26 mouse cellular contexts compared by ENCODE assay signal in the genomic region with DNA sequence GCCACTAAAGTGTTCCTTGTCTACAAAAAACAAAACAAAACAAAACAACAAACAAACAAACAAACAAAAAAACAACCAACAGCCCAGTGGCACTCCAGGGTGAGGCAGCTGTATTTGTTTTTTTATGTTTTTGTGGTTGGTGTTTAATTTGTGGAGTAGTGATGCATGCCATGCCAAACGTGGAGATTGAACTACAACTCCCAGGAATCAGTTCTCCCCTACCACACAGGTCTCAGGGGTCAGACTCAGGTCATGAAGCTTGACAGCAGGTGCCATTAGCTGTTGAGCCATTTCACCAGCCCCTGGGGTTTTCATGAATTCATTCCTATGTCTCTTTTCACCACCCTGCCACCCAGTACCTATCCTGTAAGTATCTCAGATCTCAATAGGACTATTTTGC. TPM values are rescaled to one million over a fixed set of nuclear protein-coding genes. Genes with fewer than 3 reads are reported as not detected.
DNase-seq lines count a peak whose midpoint lies in the region; ATAC-seq and TF ChIP-seq lines count a peak whose summit lies in the region.
"Had no signal": no experiment of that assay in that cellular context is flagged by ENCODE, and none has a peak within 500 bp of the region (broad histone marks: within the 10 kb centered on the region; RNA-seq: fewer than 3 reads in every experiment).

No protein-coding gene starts in this region.

- no peak overlapping the region for H3K4me3 ChIP-seq in forebrain, embryonic 13.5 days
- H3K4me3 ChIP-seq in forebrain, embryonic 10.5 days, result no peak overlapping the region
- no peak overlapping the region for H3K4me3 ChIP-seq in CH12.LX (replicated peaks in 1 of 3; ENCODE audit: low read depth in 2 of 3, low read length in 2 of 3, poor library complexity in 1 of 3)
- H3K4me3 ChIP-seq in MEL (ENCODE audit: control insufficient read depth in 1 of 2, insufficient read depth in 1 of 2, low read depth in 2 of 2, low read length in 2 of 2), result no peak overlapping the region
- H3K4me3 ChIP-seq in kidney, embryonic 14.5 days (ENCODE audit: low read length), result no peak overlapping the region
- H3K4me3 ChIP-seq: embryonic facial prominence, embryonic 13.5 days; embryonic facial prominence, embryonic 15.5 days; erythroblast, embryonic 14.5 days had no signal

- no peak overlapping the region for H3K27ac ChIP-seq in forebrain, embryonic 13.5 days
- H3K27ac ChIP-seq in forebrain, embryonic 10.5 days, result no peak overlapping the region
- H3K27ac ChIP-seq in CH12.LX (ENCODE audit: insufficient read depth, low read depth), result no peak overlapping the region
- no peak overlapping the region for H3K27ac ChIP-seq in MEL (ENCODE audit: control insufficient read depth, low read depth, low read length)
- no peak overlapping the region for H3K27ac ChIP-seq in kidney, embryonic 14.5 days (ENCODE audit: low read depth, low read length)
- H3K27ac ChIP-seq: embryonic facial prominence, embryonic 13.5 days; embryonic facial prominence, embryonic 15.5 days had no signal

- TF ChIP-seq CTCF in CH12.LX (conservative IDR thresholded peaks at IDR 0.05 in 1 of 2, IDR thresholded peaks at IDR 0.05 in 1 of 2; ENCODE audit: low read depth in 2 of 2, low read length in 2 of 2) (no peak), MEL (IDR thresholded peaks at IDR 0.05 in 2 of 3, conservative IDR thresholded peaks at IDR 0.05 in 1 of 3; ENCODE audit: control insufficient read depth in 1 of 3, insufficient read depth in 1 of 3, low read depth in 2 of 3, low read length in 3 of 3, poor library complexity in 1 of 3, severe bottlenecking in 1 of 3) (no peak)

- H3K4me2 ChIP-seq in forebrain, embryonic 13.5 days, result no peak overlapping the region
- no peak overlapping the region for H3K4me2 ChIP-seq in CH12.LX (ENCODE audit: insufficient read depth, low read depth, poor library complexity, severe bottlenecking)
- H3K4me2 ChIP-seq in kidney, embryonic 14.5 days (replicated peaks; ENCODE audit: low read depth, low read length), result no peak overlapping the region
- H3K4me2 ChIP-seq: embryonic facial prominence, embryonic 13.5 days; embryonic facial prominence, embryonic 15.5 days had no signal

- dilution Hi-C loops in CH12.LX (cut with MboI; ENCODE audit: extremely low pct_ligation_motif_present, extremely low pct_unique_long_range_greater_than_20kb, low sequenced_read_pairs), result no loop called here

- TF ChIP-seq EP300 in CH12.LX (IDR thresholded peaks at IDR 0.05; ENCODE audit: low read length) (no peak), MEL (IDR thresholded peaks at IDR 0.05; ENCODE audit: low read depth in 1 of 2, low read length in 2 of 2) (no peak)

- H3K27me3 ChIP-seq in forebrain, embryonic 13.5 days, result no peaks in the 10 kb centered on the region
- H3K27me3 ChIP-seq in forebrain, embryonic 10.5 days (ENCODE audit: poor library complexity, severe bottlenecking), result no peaks in the 10 kb centered on the region
- H3K27me3 ChIP-seq in CH12.LX (replicated peaks) (no peaks in the 10 kb centered on the region), MEL (ENCODE audit: control insufficient read depth in 1 of 2, insufficient read depth in 2 of 2, low read length in 2 of 2) (no peaks in the 10 kb centered on the region)
- H3K27me3 ChIP-seq in kidney, embryonic 14.5 days (ENCODE audit: control insufficient read depth, insufficient read depth, low read length), result no peaks in the 10 kb centered on the region
- H3K27me3 ChIP-seq: embryonic facial prominence, embryonic 13.5 days; embryonic facial prominence, embryonic 15.5 days had no signal

- peaks cover 45% of the 10 kb centered on the region for H3K36me3 ChIP-seq in forebrain, embryonic 13.5 days (ENCODE audit: poor library complexity, severe bottlenecking)
- peaks cover 50% of the 10 kb centered on the region for H3K36me3 ChIP-seq in forebrain, embryonic 10.5 days (replicated peaks)
- H3K36me3 ChIP-seq in CH12.LX (replicated peaks in 1 of 2; ENCODE audit: control insufficient read depth in 1 of 2, insufficient read depth in 1 of 2, low read length in 1 of 2) (peaks cover 8 to 43% of the 10 kb centered on the region in 2 experiments), MEL (ENCODE audit: control insufficient read depth in 1 of 2, insufficient read depth in 2 of 2, low read length in 2 of 2) (no peaks in the 10 kb centered on the region)
- H3K36me3 ChIP-seq in kidney, embryonic 14.5 days (ENCODE audit: control insufficient read depth, insufficient read depth, low read length), result peaks cover 26% of the 10 kb centered on the region

- TF ChIP-seq RAD21 in CH12.LX (IDR thresholded peaks at IDR 0.05; ENCODE audit: low read depth, low read length) (no peak), MEL (IDR thresholded peaks at IDR 0.05; ENCODE audit: low read depth, low read length) (no peak)

- WGBS in forebrain, embryonic 13.5 days, result 58% methylated on average over 1 of the region's 1 CpGs
- 67% methylated on average over 1 of the region's 1 CpGs for WGBS in forebrain, embryonic 10.5 days
- 59% methylated on average over 1 of the region's 1 CpGs for WGBS in kidney, embryonic 14.5 days

- no peak for DNase-seq in forebrain, embryonic 10.5 days (ENCODE audit: extremely low spot score, low spot score)
- DNase-seq in CH12.LX (ENCODE audit: extremely low read depth) (no peak), MEL (ENCODE audit: low read depth, low spot score) (no peak)
- no peak for DNase-seq in gastrocnemius, postnatal 10 days
- DNase-seq: adrenal gland, adult 8-10 months; B cell, adult 2 months; cerebellum, adult 11-12 months; cerebellum, adult 9-10 months had no signal

- 0 out of 2 replicates have a peak overlapping the region, but pooled peaks have one; percentile 21 for H3K9ac ChIP-seq in forebrain, embryonic 13.5 days
- no peak overlapping the region for H3K9ac ChIP-seq in CH12.LX (ENCODE audit: insufficient read depth, low read depth)
- H3K9ac ChIP-seq in MEL (ENCODE audit: control insufficient read depth, low read depth, low read length, poor library complexity, severe bottlenecking), result no peak overlapping the region
- no peak overlapping the region for H3K9ac ChIP-seq in kidney, embryonic 14.5 days (ENCODE audit: low read depth, low read length)
- H3K9ac ChIP-seq: embryonic facial prominence, embryonic 13.5 days; embryonic facial prominence, embryonic 15.5 days had no signal

- H3K79me2 ChIP-seq in CH12.LX (replicated peaks; ENCODE audit: control insufficient read depth, extremely low read depth, insufficient read depth, poor library complexity, severe bottlenecking) (no peaks in the 10 kb centered on the region), MEL (ENCODE audit: control insufficient read depth, insufficient read depth, low read length, poor library complexity) (peaks cover 7% of the 10 kb centered on the region)

- in situ Hi-C loops in CH12.LX (cut with MboI; ENCODE audit: low pct_ligation_motif_present, low pct_unique_long_range_greater_than_20kb, low sequenced_read_pairs), result no loop called here

- no peaks in the 10 kb centered on the region for H3K9me3 ChIP-seq in forebrain, embryonic 13.5 days (replicated peaks)
- no peaks in the 10 kb centered on the region for H3K9me3 ChIP-seq in forebrain, embryonic 10.5 days
- H3K9me3 ChIP-seq in CH12.LX (replicated peaks; ENCODE audit: low read length) (no peaks in the 10 kb centered on the region), MEL (replicated peaks; ENCODE audit: insufficient read depth, low read length) (no peaks in the 10 kb centered on the region)
- no peaks in the 10 kb centered on the region for H3K9me3 ChIP-seq in kidney, embryonic 14.5 days (ENCODE audit: control insufficient read depth, low read length)
- H3K9me3 ChIP-seq: embryonic facial prominence, embryonic 13.5 days; embryonic facial prominence, embryonic 15.5 days; G1E had no signal

- TF ChIP-seq POLR2A in CH12.LX (IDR thresholded peaks at IDR 0.05; ENCODE audit: low read depth, low read length), result no peak
- TF ChIP-seq POLR2A in MEL (IDR thresholded peaks at IDR 0.05; ENCODE audit: control insufficient read depth in 1 of 2, insufficient read depth in 1 of 2, low read depth in 1 of 2, low read length in 2 of 2, poor library complexity in 1 of 2), result no peak

- no peak for ATAC-seq in forebrain, embryonic 13.5 days
- ATAC-seq in kidney, embryonic 14.5 days (ENCODE audit: low FRiP score, low TSS enrichment), result no peak
- ATAC-seq: activated CD4-positive, CD25-positive, alpha-beta regulatory T cell, adult 4 months; CD4-positive, CD25-positive, alpha-beta regulatory T cell, adult 4 months; forebrain, embryonic 14.5 days; forebrain, embryonic 16.5 days had no signal

- peaks cover 17% of the 10 kb centered on the region for H3K4me1 ChIP-seq in forebrain, embryonic 13.5 days
- peaks cover 18% of the 10 kb centered on the region for H3K4me1 ChIP-seq in forebrain, embryonic 10.5 days
- H3K4me1 ChIP-seq in CH12.LX (ENCODE audit: control insufficient read depth in 1 of 2, insufficient read depth in 2 of 2), result peaks cover 8 to 12% of the 10 kb centered on the region in 2 experiments
- peaks cover 2 to 3% of the 10 kb centered on the region in 2 experiments; a peak in 1 of 4 replicates for H3K4me1 ChIP-seq in MEL (ENCODE audit: control insufficient read depth in 1 of 2, insufficient read depth in 2 of 2, low read length in 2 of 2)
- H3K4me1 ChIP-seq in kidney, embryonic 14.5 days (ENCODE audit: control insufficient read depth, insufficient read depth, low read length), result peaks cover 6% of the 10 kb centered on the region

RNA-seq across cellular contexts. Expression of a gene that starts 4.4 kb away (rescaled TPM):
- polyA plus RNA-seq in forebrain, embryonic 13.5 days (2015; fragmentation: Nextera tagmentation; extraction: Ambion mirVana), result 5.8 and 6.1 TPM in 2 replicates
- polyA plus RNA-seq in forebrain, embryonic 10.5 days (2016; fragmentation: Nextera tagmentation; extraction: Ambion mirVana), result 3.1 and 3.4 TPM in 2 replicates
- 2.3 and 3.6 TPM in 2 replicates for total RNA-seq in CH12.LX (2012; rRNA removed)
- total RNA-seq in CH12.LX (2014; rRNA removed), result 0.84 and 1.1 TPM in 2 replicates
- polyA plus RNA-seq in CH12.LX (2012; ENCODE audit: insufficient read length, low read depth), result 2.0 and 2.1 TPM in 2 replicates
- total RNA-seq in MEL (2012; rRNA removed), result 3.1 and 4.8 TPM in 2 replicates
- 1 to 10 TPM in 1 of 2 experiments, not detected in 1; 4.3 TPM for polyA plus RNA-seq in MEL (2012; ENCODE audit: insufficient read depth in 1 of 2, insufficient read length in 2 of 2, low read depth in 1 of 2, low replicate concordance in 2 of 2, missing spikeins in 1 of 2)
- 1 to 10 TPM; 4.4 to 4.5 TPM for total RNA-seq in gastrocnemius, postnatal 10 days (2021)
- 2.2 and 2.5 TPM in 2 replicates for polyA plus RNA-seq in kidney, embryonic 14.5 days (2014; fragmentation: Nextera tagmentation; extraction: Ambion mirVana)

RNA-seq across cellular contexts. Expression of a gene that starts 28.0 kb away (rescaled TPM):
- polyA plus RNA-seq in forebrain, embryonic 13.5 days (2015; fragmentation: Nextera tagmentation; extraction: Ambion mirVana), result not detected in 2 replicates
- not detected in 2 replicates for polyA plus RNA-seq in forebrain, embryonic 10.5 days (2016; fragmentation: Nextera tagmentation; extraction: Ambion mirVana)
- 0.13 TPM in 1 of 2 replicates, not detected in the other for total RNA-seq in CH12.LX (2012; rRNA removed)
- not detected in 2 replicates for total RNA-seq in CH12.LX (2014; rRNA removed)
- 0.21 and 0.22 TPM in 2 replicates for polyA plus RNA-seq in CH12.LX (2012; ENCODE audit: insufficient read length, low read depth)
- 0.08 TPM in 1 of 2 replicates, not detected in the other for total RNA-seq in MEL (2012; rRNA removed)
- polyA plus RNA-seq in MEL (2012; ENCODE audit: insufficient read depth in 1 of 2, insufficient read length in 2 of 2, low read depth in 1 of 2, low replicate concordance in 2 of 2, missing spikeins in 1 of 2), result under 1 TPM in 1 of 2 experiments, not detected in 1; 0.14 TPM
- total RNA-seq in gastrocnemius, postnatal 10 days (2021), result under 1 TPM; 0.66 to 0.75 TPM
- 0.06 and 0.08 TPM in 2 replicates for polyA plus RNA-seq in kidney, embryonic 14.5 days (2014; fragmentation: Nextera tagmentation; extraction: Ambion mirVana)
- polyA plus RNA-seq: activated CD4-positive, CD25-positive, alpha-beta regulatory T cell, adult 4 months; CD4-positive, CD25-positive, alpha-beta regulatory T cell, adult 4 months; embryonic facial prominence, embryonic 11.5 days; forebrain, embryonic 11.5 days; forebrain, embryonic 14.5 days had no signal

RNA-seq across cellular contexts. Expression of a gene that starts 30.4 kb away (rescaled TPM):
- 22.7 and 23.5 TPM in 2 replicates for polyA plus RNA-seq in forebrain, embryonic 13.5 days (2015; fragmentation: Nextera tagmentation; extraction: Ambion mirVana)
- polyA plus RNA-seq in forebrain, embryonic 10.5 days (2016; fragmentation: Nextera tagmentation; extraction: Ambion mirVana), result 19.7 and 24.1 TPM in 2 replicates
- total RNA-seq in CH12.LX (2012; rRNA removed) (12.4 and 12.8 TPM in 2 replicates), CH12.LX (2014; rRNA removed) (15.9 and 18.8 TPM in 2 replicates), MEL (2012; rRNA removed) (15.5 and 17.3 TPM in 2 replicates)
- polyA plus RNA-seq in CH12.LX (2012; ENCODE audit: insufficient read length, low read depth) (11.2 and 13.1 TPM in 2 replicates), MEL (2012; ENCODE audit: insufficient read depth in 1 of 2, insufficient read length in 2 of 2, low read depth in 1 of 2, low replicate concordance in 2 of 2, missing spikeins in 1 of 2) (10 to 100 TPM; 15.2 to 56.3 TPM)
- 10 to 100 TPM; 10.5 to 11.6 TPM for total RNA-seq in gastrocnemius, postnatal 10 days (2021)
- polyA plus RNA-seq in kidney, embryonic 14.5 days (2014; fragmentation: Nextera tagmentation; extraction: Ambion mirVana), result 11.4 and 19.6 TPM in 2 replicates

RNA-seq across cellular contexts. Expression of a gene that starts 38.7 kb away (rescaled TPM):
- polyA plus RNA-seq in forebrain, embryonic 13.5 days (2015; fragmentation: Nextera tagmentation; extraction: Ambion mirVana), result not detected in 2 replicates
- not detected in 2 replicates for polyA plus RNA-seq in forebrain, embryonic 10.5 days (2016; fragmentation: Nextera tagmentation; extraction: Ambion mirVana)
- total RNA-seq in CH12.LX (2012; rRNA removed) (not detected in 2 replicates), CH12.LX (2014; rRNA removed) (not detected in 2 replicates), MEL (2012; rRNA removed) (not detected in 2 replicates)
- polyA plus RNA-seq in CH12.LX (2012; ENCODE audit: insufficient read length, low read depth) (not detected in 2 replicates), MEL (2012; ENCODE audit: insufficient read depth in 1 of 2, insufficient read length in 2 of 2, low read depth in 1 of 2, low replicate concordance in 2 of 2, missing spikeins in 1 of 2) (not detected)
- total RNA-seq in gastrocnemius, postnatal 10 days (2021), result not detected
- not detected in 2 replicates for polyA plus RNA-seq in kidney, embryonic 14.5 days (2014; fragmentation: Nextera tagmentation; extraction: Ambion mirVana)
- total RNA-seq: adrenal gland, adult 18-20 months; adrenal gland, adult 8-10 months; adrenal gland, postnatal 14 days; adrenal gland, postnatal 36 days; G1E had no signal
- polyA plus RNA-seq: activated CD4-positive, CD25-positive, alpha-beta regulatory T cell, adult 4 months; CD4-positive, CD25-positive, alpha-beta regulatory T cell, adult 4 months; cerebellum, adult 2 months; cortical plate, adult 2 months; embryonic facial prominence, embryonic 11.5 days; embryonic facial prominence, embryonic 13.5 days; embryonic facial prominence, embryonic 15.5 days; forebrain, embryonic 11.5 days; forebrain, embryonic 14.5 days; forebrain, embryonic 16.5 days; frontal cortex, adult 2 months; G1E had no signal

RNA-seq across cellular contexts. Expression of a gene that starts 49.8 kb away (rescaled TPM):
- polyA plus RNA-seq in forebrain, embryonic 13.5 days (2015; fragmentation: Nextera tagmentation; extraction: Ambion mirVana), result 50.0 and 51.5 TPM in 2 replicates
- 64.0 and 68.4 TPM in 2 replicates for polyA plus RNA-seq in forebrain, embryonic 10.5 days (2016; fragmentation: Nextera tagmentation; extraction: Ambion mirVana)
- total RNA-seq in CH12.LX (2012; rRNA removed), result 32.7 and 39.7 TPM in 2 replicates
- total RNA-seq in CH12.LX (2014; rRNA removed), result 22.8 and 23.7 TPM in 2 replicates
- 51.8 and 63.7 TPM in 2 replicates for polyA plus RNA-seq in CH12.LX (2012; ENCODE audit: insufficient read length, low read depth)
- 51.4 and 59.3 TPM in 2 replicates for total RNA-seq in MEL (2012; rRNA removed)
- polyA plus RNA-seq in MEL (2012; ENCODE audit: insufficient read depth in 1 of 2, insufficient read length in 2 of 2, low read depth in 1 of 2, low replicate concordance in 2 of 2, missing spikeins in 1 of 2), result 10 to 100 TPM in 1 of 2 experiments, not detected in 1; 92.4 TPM
- 10 to 100 TPM; 10.6 to 11.6 TPM for total RNA-seq in gastrocnemius, postnatal 10 days (2021)
- polyA plus RNA-seq in kidney, embryonic 14.5 days (2014; fragmentation: Nextera tagmentation; extraction: Ambion mirVana), result 34.5 and 39.9 TPM in 2 replicates
